Mouse (Mus musculus) heart, embryonic 16.5 days (tissue): Measurements from ENCODE around the gene Tor2a. TPM values are rescaled to one million over a fixed set of nuclear protein-coding genes. Genes with fewer than 3 reads are reported as not detected.

Experiments
- ATAC-seq: fragments of 200-750 bp; cut with Nextera tagmentation; replicated peaks from 2 replicates; pipeline ENCODE4 v1.8.0; 2017; ENCODE audit warnings: moderate number of reproducible peaks; ENCODE audit not compliant: insufficient read depth, low FRiP score; ENCODE audit errors: extremely low read depth
- H3K27ac ChIP-seq: fragments of 300-500 bp; sonication (generic); 2 replicates; pipeline ENCODE4 v1.5.1; 2014; ENCODE audit warnings: mild to moderate bottlenecking, low read length, control low read depth, moderate library complexity
- H3K27me3 ChIP-seq: fragments of 300-500 bp; sonication (generic); 2 replicates; pipeline ENCODE4 v1.6.1; 2014; ENCODE audit warnings: low read length, mixed read lengths; ENCODE audit not compliant: control insufficient read depth, insufficient read depth
- H3K36me3 ChIP-seq: fragments of 300-500 bp; sonication (generic); 2 replicates; pipeline ENCODE4 v1.6.1; 2014; ENCODE audit not compliant: control insufficient read depth, insufficient read depth
- H3K4me1 ChIP-seq: fragments of 300-500 bp; sonication (generic); 2 replicates; pipeline ENCODE4 v1.6.1; 2014; ENCODE audit warnings: low read length, mixed read lengths; ENCODE audit not compliant: control insufficient read depth, insufficient read depth
- H3K4me2 ChIP-seq: fragments of 300-500 bp; sonication (generic); 2 replicates; pipeline ENCODE4 v1.6.1; 2014; ENCODE audit warnings: low read depth, mild to moderate bottlenecking, control low read depth, low read length
- H3K4me3 ChIP-seq: fragments of 300-500 bp; sonication (generic); 2 replicates; pipeline ENCODE4 v1.5.1; 2014; ENCODE audit warnings: mild to moderate bottlenecking, control low read depth, low read length
- H3K9ac ChIP-seq: fragments of 300-500 bp; sonication (generic); 2 replicates; pipeline ENCODE4 v1.6.1; 2014; ENCODE audit warnings: low read length, control low read depth
- H3K9me3 ChIP-seq: fragments of 300-500 bp; sonication (generic); replicated peaks from 2 replicates; pipeline ENCODE4 v1.6.1; 2016; ENCODE audit warnings: low read length; ENCODE audit not compliant: control insufficient read depth
- WGBS: fragments of 180-500 bp; shearing (Covaris S2); extraction: QIAGEN DNeasy Blood & Tissue Kit; methylation state at CpG from one replicate; pipeline ENCODE4 v1.1.7; 2014; 5-methylcytosine and 5-hydroxymethylcytosine counted together
- polyA plus RNA-seq: library from polyadenylated mRNA; unstranded; fragments of >200 nt; fragmentation: Nextera tagmentation; extraction: Ambion mirVana; gene quantifications from 2 replicates; pipeline ENCODE4 v1.2.1, GENCODE M21; 2015

The Tor2a gene
- polyA plus RNA-seq, 1 experiment from 2014 or later = 38.9 TPM

- H3K9ac ChIP-seq = no peak overlapping the region
- H3K27me3 ChIP-seq = no peaks in the 10 kb centered on the region
- H3K4me3 ChIP-seq = no peak overlapping the region
- H3K9me3 ChIP-seq = no peaks in the 10 kb centered on the region
- H3K36me3 ChIP-seq = no peaks in the 10 kb centered on the region
- no peak for ATAC-seq
- H3K27ac ChIP-seq = no peak overlapping the region
- peaks cover 14% of the 10 kb centered on the region for H3K4me1 ChIP-seq
- no peak overlapping the region for H3K4me2 ChIP-seq
- WGBS = 68% methylated on average over 16 of the region's 16 CpGs
Observed at GRCm38 (mm10) chr2:32724832-32725790, 31.9 kb upstream of the Tor2a start.

- Histone ChIP-seq H3K4me3 (peak overlapping the region; percentile 51), H3K27me3 (no peaks in the 10 kb centered on the region), H3K9ac (peak overlapping the region; percentile 64), H3K27ac (peak overlapping the region; percentile 65), H3K9me3 (no peaks in the 10 kb centered on the region), H3K4me1 (peaks cover 14% of the 10 kb centered on the region), H3K36me3 (no peaks in the 10 kb centered on the region), H3K4me2 (peak overlapping the region; percentile 66)
- WGBS = 2% methylated on average over 16 of the region's 16 CpGs
- ATAC-seq = peak; percentile 96
Observed at GRCm38 (mm10) chr2:32727435-32727834, 29.6 kb upstream of the Tor2a start.

DNA sequence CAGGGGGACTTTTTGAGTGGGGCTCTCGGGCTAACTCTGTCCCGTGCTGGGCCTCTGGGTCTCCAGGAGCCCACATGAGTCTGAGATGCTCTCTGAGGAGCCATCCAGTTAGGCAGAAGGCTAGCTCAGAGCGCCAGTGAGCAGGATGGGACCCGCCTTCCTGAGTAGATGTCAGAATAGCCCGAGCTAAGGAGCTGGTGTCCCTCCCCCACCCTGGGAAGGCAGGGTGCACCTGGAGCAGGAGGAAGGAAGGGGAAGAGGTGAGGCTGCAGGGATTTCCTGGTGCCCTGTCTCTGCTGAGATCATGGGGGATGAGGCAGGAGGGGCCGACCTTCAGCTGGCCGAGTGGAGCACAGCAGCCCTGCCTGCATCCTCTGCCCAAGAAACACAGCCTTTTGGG, 28.6 kb upstream of the Tor2a start:
- ATAC-seq = peak; percentile 24; the same call in 1 of the 2 replicates
- WGBS = 31% methylated on average over 7 of the region's 7 CpGs

DNA sequence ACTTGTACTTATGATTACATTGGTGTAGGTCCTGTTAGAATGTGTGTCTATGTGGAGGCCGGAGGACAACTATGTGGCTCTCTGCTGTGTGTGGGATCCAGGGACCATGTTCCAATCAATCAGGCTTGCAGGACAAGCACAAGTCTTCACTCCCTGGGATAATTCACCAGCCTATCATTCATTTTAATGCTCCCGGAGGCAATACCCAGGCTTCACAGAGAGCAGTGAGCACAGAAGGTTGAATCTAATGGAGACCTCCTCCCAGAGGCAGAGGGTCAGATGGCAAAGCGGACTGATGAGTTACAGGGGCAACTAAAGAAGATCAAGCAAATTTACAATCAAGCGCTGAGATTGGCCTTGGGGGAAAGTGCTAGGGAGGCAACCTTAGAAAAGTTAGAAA, 27.5 kb upstream of the Tor2a start:
- ATAC-seq = no peak
- Histone ChIP-seq H3K36me3 (no peaks in the 10 kb centered on the region), H3K27me3 (no peaks in the 10 kb centered on the region), H3K9me3 (no peaks in the 10 kb centered on the region), H3K4me3 (peak overlapping the region; percentile 51), H3K9ac (peak overlapping the region; percentile 43), H3K27ac (peak overlapping the region; percentile 86), H3K4me1 (peaks cover 20% of the 10 kb centered on the region), H3K4me2 (peak overlapping the region; percentile 66)
- 67% methylated on average over 4 of the region's 4 CpGs for WGBS

More for the DNA sequence above, 28.6 kb upstream of the Tor2a start:
- Histone ChIP-seq H3K4me1 (peaks cover 18% of the 10 kb centered on the region), H3K27ac (peak overlapping the region; percentile 73), H3K4me2 (peak overlapping the region; percentile 66), H3K9ac (peak overlapping the region; percentile 64), H3K36me3 (no peaks in the 10 kb centered on the region), H3K27me3 (no peaks in the 10 kb centered on the region), H3K9me3 (no peaks in the 10 kb centered on the region), H3K4me3 (peak overlapping the region; percentile 51)

DNA sequence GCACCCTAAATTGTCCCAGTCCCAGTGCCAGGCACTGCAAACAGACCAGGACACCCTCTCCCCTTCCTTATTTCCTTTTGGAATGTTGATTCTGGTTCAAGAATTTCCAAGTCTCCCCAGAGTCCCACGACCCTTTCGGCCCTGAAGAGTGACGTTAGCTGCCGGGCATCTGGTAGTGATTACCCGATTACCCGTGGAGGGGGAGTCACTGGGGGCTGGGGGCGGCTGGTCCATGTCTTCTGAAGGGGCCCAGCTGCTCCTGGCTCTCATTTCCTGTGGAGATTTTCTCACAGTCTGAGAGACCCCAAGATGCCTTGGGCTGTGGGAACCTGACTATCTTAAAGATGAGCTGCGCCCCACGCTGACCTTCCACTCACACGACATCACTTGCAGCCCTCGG, 26.2 kb upstream of the Tor2a start:
- no peaks in the 10 kb centered on the region for H3K27me3 ChIP-seq
- peak overlapping the region; percentile 86 for H3K27ac ChIP-seq
- no peak for ATAC-seq
- no peaks in the 10 kb centered on the region for H3K9me3 ChIP-seq
- H3K36me3 ChIP-seq = no peaks in the 10 kb centered on the region
- H3K4me1 ChIP-seq = peaks cover 20% of the 10 kb centered on the region
- H3K4me2 ChIP-seq = peak overlapping the region; percentile 66
- H3K4me3 ChIP-seq = peak overlapping the region; percentile 1
- peak overlapping the region; percentile 52; the same call in 1 of the 2 replicates for H3K9ac ChIP-seq
- WGBS = 21% methylated on average over 11 of the region's 11 CpGs

GRCm38 (mm10) chr2:32731911-32732310, 25.1 kb upstream of the Tor2a start:
- H3K4me3 ChIP-seq = no peak overlapping the region
- peak overlapping the region; percentile 12; the same call in 1 of the 2 replicates for H3K9ac ChIP-seq
- H3K27me3 ChIP-seq = no peaks in the 10 kb centered on the region
- peak overlapping the region; percentile 15 for H3K4me2 ChIP-seq
- no peak for ATAC-seq
- peaks cover 20% of the 10 kb centered on the region for H3K4me1 ChIP-seq
- no peaks in the 10 kb centered on the region for H3K9me3 ChIP-seq
- H3K36me3 ChIP-seq = no peaks in the 10 kb centered on the region
- peak overlapping the region; percentile 86 for H3K27ac ChIP-seq
- 55% methylated on average over 4 of the region's 4 CpGs for WGBS

DNA sequence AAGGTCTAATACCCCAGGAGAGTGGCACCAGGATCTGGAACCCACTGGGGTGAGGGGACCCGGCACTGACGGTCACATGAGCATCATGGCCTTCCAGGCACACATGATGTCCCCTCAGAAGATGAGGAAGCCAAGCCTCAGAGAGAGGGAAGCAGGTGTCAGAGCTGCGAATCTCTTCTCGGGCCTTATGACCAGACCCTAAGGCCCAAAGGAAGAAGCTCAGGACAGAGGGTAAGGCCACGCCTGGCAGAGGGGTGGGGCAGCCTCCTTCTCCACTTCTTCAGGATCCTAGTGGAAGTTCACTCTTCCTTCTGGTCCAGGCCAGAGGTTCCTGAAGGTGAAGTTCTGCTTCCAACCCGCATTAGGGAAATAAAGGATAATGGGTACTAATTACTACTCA, 24.3 kb upstream of the Tor2a start:
- Histone ChIP-seq H3K36me3 (no peaks in the 10 kb centered on the region), H3K4me2 (peak overlapping the region; percentile 15; the same call in 1 of the 2 replicates), H3K27me3 (no peaks in the 10 kb centered on the region), H3K27ac (peak overlapping the region; percentile 86), H3K4me3 (no peak overlapping the region), H3K4me1 (peaks cover 17% of the 10 kb centered on the region), H3K9me3 (no peaks in the 10 kb centered on the region), H3K9ac (no peak overlapping the region)
- no peak for ATAC-seq
- WGBS = 69% methylated on average over 6 of the region's 6 CpGs

DNA sequence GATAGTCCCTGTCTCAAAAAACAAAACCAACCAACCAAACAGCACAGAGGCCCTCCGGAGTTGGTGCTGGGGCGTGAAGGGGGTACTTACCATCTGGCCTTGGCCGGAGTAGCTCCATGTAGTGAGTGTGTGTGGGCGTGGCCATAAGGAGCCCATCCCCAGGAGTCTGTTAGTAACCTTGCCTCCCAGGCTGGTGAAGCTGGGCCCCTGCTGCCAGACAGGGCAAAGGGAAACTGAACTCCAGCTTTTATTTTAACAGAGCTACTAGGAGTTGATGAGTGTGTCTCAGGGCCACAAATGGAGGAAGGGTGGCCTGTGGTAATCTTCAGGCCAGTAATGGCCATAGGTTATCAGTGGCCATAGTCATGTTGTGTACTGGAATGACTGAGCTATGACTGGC, 22.6 kb upstream of the Tor2a start:
- WGBS = 39% methylated on average over 4 of the region's 4 CpGs
- Histone ChIP-seq H3K4me1 (peaks cover 17% of the 10 kb centered on the region), H3K27ac (peak overlapping the region; percentile 84), H3K36me3 (no peaks in the 10 kb centered on the region), H3K27me3 (no peaks in the 10 kb centered on the region), H3K9me3 (no peaks in the 10 kb centered on the region), H3K4me2 (no peak overlapping the region), H3K4me3 (no peak overlapping the region), H3K9ac (no peak overlapping the region)
- peak; percentile 10; the same call in 1 of the 2 replicates for ATAC-seq

GRCm38 (mm10) chr2:32734933-32735332, 22.1 kb upstream of the Tor2a start:
- no peaks in the 10 kb centered on the region for H3K36me3 ChIP-seq
- H3K9ac ChIP-seq = no peak overlapping the region
- no peaks in the 10 kb centered on the region for H3K27me3 ChIP-seq
- no peaks in the 10 kb centered on the region for H3K9me3 ChIP-seq
- 59% methylated on average over 4 of the region's 4 CpGs for WGBS
- peak overlapping the region; percentile 27; the same call in 1 of the 2 replicates for H3K4me2 ChIP-seq
- H3K4me1 ChIP-seq = peaks cover 17% of the 10 kb centered on the region
- ATAC-seq = peak; percentile 64
- H3K4me3 ChIP-seq = no peak overlapping the region
- peak overlapping the region; percentile 84 for H3K27ac ChIP-seq
